Mouse (Mus musculus) hematopoietic stem cell, adult 5-6 weeks (primary cell): ENCODE results near the gene Pamr1. TPM values are rescaled to one million over a fixed set of nuclear protein-coding genes. Genes with fewer than 3 reads are reported as not detected.

Source experiments
- ATAC-seq, 2 experiments: fragments of 125-278 bp in 1 of 2; replicated peaks in 1 of 2; 2 replicates each; pipeline ENCODE4 v1.8.0; 2016 to 2017; ENCODE audit warnings: inconsistent platforms in 2 of 2, mild to moderate bottlenecking in 2 of 2, moderate number of reproducible peaks in 2 of 2, low read depth in 1 of 2, moderate TSS enrichment in 1 of 2; ENCODE audit not compliant: low FRiP score in 2 of 2, poor library complexity in 2 of 2, severe bottlenecking in 2 of 2, insufficient read depth in 1 of 2, low TSS enrichment in 1 of 2
- total RNA-seq: library from RNA; stranded (forward); fragments of 172-1452, 232-1000 nt; gene quantifications from 2 replicates; pipeline ENCODE4 v1.2.3, GENCODE M21; 2017

Pamr1 gene
- total RNA-seq = not detected in 2 replicates

- ATAC-seq = peak; percentile 17 to 71; a peak in 2 of 4 replicates
These were observed at the start of gene Pamr1 for GRCm38 (mm10) chr2:102549611-102550266. TSS of gene Pamr1 (plus strand) at chr2:102550012.

- ATAC-seq = no peak
These were observed 42.2 kb upstream of the Pamr1 start for GRCm38 (mm10) chr2:102507633-102508032.

- ATAC-seq = no peak
These were observed 41.7 kb upstream of the Pamr1 start for GRCm38 (mm10) chr2:102508154-102508553.

GRCm38 (mm10) chr2:102519956-102520355 lies 29.9 kb upstream of the Pamr1 start:
- no peak for ATAC-seq

- ATAC-seq = no peak
These were observed 22.2 kb upstream of the Pamr1 start for GRCm38 (mm10) chr2:102527563-102527962.

GRCm38 (mm10) chr2:102533437-102533836 lies 16.4 kb upstream of the Pamr1 start:
- no peak for ATAC-seq

GRCm38 (mm10) chr2:102536766-102537165 lies 13.0 kb upstream of the Pamr1 start:
- ATAC-seq = no peak

- ATAC-seq = no peak
These were observed 9.2 kb upstream of the Pamr1 start for GRCm38 (mm10) chr2:102540438-102541230.

- no peak for ATAC-seq
These were observed 8.2 kb upstream of the Pamr1 start for GRCm38 (mm10) chr2:102541404-102542125.

GRCm38 (mm10) chr2:102543961-102544719 lies 5.7 kb upstream of the Pamr1 start:
- ATAC-seq = no peak

GRCm38 (mm10) chr2:102550910-102551582 lies 1.2 kb downstream of the Pamr1 start:
- no peak for ATAC-seq

- ATAC-seq = no peak
These were observed 1.8 kb downstream of the Pamr1 start for GRCm38 (mm10) chr2:102551594-102551993.

- ATAC-seq = no peak
These were observed 2.3 kb downstream of the Pamr1 start for GRCm38 (mm10) chr2:102552095-102552537.

- ATAC-seq = no peak
These were observed 7.3 kb downstream of the Pamr1 start for GRCm38 (mm10) chr2:102557085-102557484.

GRCm38 (mm10) chr2:102558965-102559364 lies 9.2 kb downstream of the Pamr1 start:
- no peak for ATAC-seq

GRCm38 (mm10) chr2:102563848-102564247 lies 14.0 kb downstream of the Pamr1 start:
- no peak for ATAC-seq

- ATAC-seq = no peak
These were observed 29.4 kb downstream of the Pamr1 start for GRCm38 (mm10) chr2:102579248-102579647.
